9 mouse cellular contexts compared by ENCODE assay signal in genomic region chr2:164793236-164793635, GRCm38 (mm10). TPM values are rescaled to one million over a fixed set of nuclear protein-coding genes. Genes with fewer than 3 reads are reported as not detected.
DNase-seq lines count a peak whose midpoint lies in the region; ATAC-seq and TF ChIP-seq lines count a peak whose summit lies in the region.
"Had no signal": no experiment of that assay in that cellular context is flagged by ENCODE, and none has a peak within 500 bp of the region (broad histone marks: within the 10 kb centered on the region; RNA-seq: fewer than 3 reads in every experiment).

No protein-coding gene starts in this region.

- H3K9me3 ChIP-seq in hindbrain, embryonic 11.5 days (ENCODE audit: control insufficient read depth, low read length): no peaks in the 10 kb centered on the region
- H3K9me3 ChIP-seq in hindbrain, embryonic 12.5 days (replicated peaks): no peaks in the 10 kb centered on the region
- H3K9me3 ChIP-seq in G1E (replicated peaks): no peaks in the 10 kb centered on the region
- H3K9me3 ChIP-seq in heart, embryonic 10.5 days: no peaks in the 10 kb centered on the region
- H3K9me3 ChIP-seq: embryonic facial prominence, embryonic 12.5 days had no signal

- H3K9ac ChIP-seq in hindbrain, embryonic 11.5 days (ENCODE audit: low read depth, low read length): no peak overlapping the region
- no peak overlapping the region for H3K9ac ChIP-seq in hindbrain, embryonic 12.5 days
- H3K9ac ChIP-seq: embryonic facial prominence, embryonic 12.5 days had no signal

- no peak overlapping the region for H3K4me3 ChIP-seq in hindbrain, embryonic 11.5 days (ENCODE audit: low read depth, low read length)
- no peak overlapping the region for H3K4me3 ChIP-seq in hindbrain, embryonic 12.5 days
- no peak overlapping the region for H3K4me3 ChIP-seq in G1E (ENCODE audit: low read depth, low read length)
- no peak overlapping the region for H3K4me3 ChIP-seq in heart, embryonic 10.5 days
- no peak overlapping the region for H3K4me3 ChIP-seq in myocyte
- H3K4me3 ChIP-seq: embryonic facial prominence, embryonic 12.5 days had no signal

- whole genome bisulfite sequencing in hindbrain, embryonic 11.5 days: 83% methylated on average over 3 of the region's 3 CpGs
- 90% methylated on average over 3 of the region's 3 CpGs for WGBS in hindbrain, embryonic 12.5 days
- WGBS in heart, embryonic 10.5 days: 54% methylated on average over 3 of the region's 3 CpGs

- peaks cover 2% of the 10 kb centered on the region; the same call in 1 of the 2 replicates for H3K36me3 ChIP-seq in hindbrain, embryonic 11.5 days (ENCODE audit: control insufficient read depth, insufficient read depth, low read length)
- H3K36me3 ChIP-seq in hindbrain, embryonic 12.5 days: peaks cover 64% of the 10 kb centered on the region
- peaks cover 95% of the 10 kb centered on the region for H3K36me3 ChIP-seq in G1E (replicated peaks)
- H3K36me3 ChIP-seq in heart, embryonic 10.5 days: peaks cover 80% of the 10 kb centered on the region
- H3K36me3 ChIP-seq in myocyte (ENCODE audit: control insufficient read depth, insufficient read depth): peaks cover 30% of the 10 kb centered on the region

- TF ChIP-seq CTCF in G1E (IDR thresholded peaks at IDR 0.05; ENCODE audit: low read depth, low read length): peak; percentile 73

- H3K4me1 ChIP-seq in hindbrain, embryonic 11.5 days (replicated peaks; ENCODE audit: control insufficient read depth, insufficient read depth, low read length): no peaks in the 10 kb centered on the region
- peaks cover 3% of the 10 kb centered on the region; the same call in 1 of the 2 replicates for H3K4me1 ChIP-seq in hindbrain, embryonic 12.5 days
- peaks cover 24% of the 10 kb centered on the region for H3K4me1 ChIP-seq in G1E (ENCODE audit: insufficient read depth, low read depth, low read length)
- H3K4me1 ChIP-seq in heart, embryonic 10.5 days: peaks cover 30% of the 10 kb centered on the region
- H3K4me1 ChIP-seq: embryonic facial prominence, embryonic 12.5 days had no signal

- TF ChIP-seq POLR2A in myocyte (IDR thresholded peaks at IDR 0.05; ENCODE audit: insufficient read length, low read depth): no peak

- no peak overlapping the region for H3ac ChIP-seq in myocyte (ENCODE audit: control insufficient read depth, insufficient read length)

- ATAC-seq in hindbrain, embryonic 11.5 days (ENCODE audit: low FRiP score): no peak
- no peak for ATAC-seq in hindbrain, embryonic 12.5 days (ENCODE audit: low FRiP score)
- ATAC-seq in G1E (ENCODE audit: extremely low read depth, insufficient number of reproducible peaks, low FRiP score, poor library complexity, severe bottlenecking): no peak

- H3K4me2 ChIP-seq in hindbrain, embryonic 11.5 days (replicated peaks; ENCODE audit: low read depth, low read length): no peak overlapping the region
- no peak overlapping the region for H3K4me2 ChIP-seq in hindbrain, embryonic 12.5 days (replicated peaks)
- H3K4me2 ChIP-seq in myocyte (ENCODE audit: low read depth): no peak overlapping the region
- H3K4me2 ChIP-seq: embryonic facial prominence, embryonic 12.5 days had no signal

- H3K27ac ChIP-seq in hindbrain, embryonic 11.5 days (ENCODE audit: low read depth, low read length): no peak overlapping the region
- H3K27ac ChIP-seq in hindbrain, embryonic 12.5 days: no peak overlapping the region
- peak overlapping the region; percentile 77 for H3K27ac ChIP-seq in heart, embryonic 10.5 days
- H3K27ac ChIP-seq: embryonic facial prominence, embryonic 12.5 days had no signal

- H3K27me3 ChIP-seq in hindbrain, embryonic 11.5 days (ENCODE audit: control insufficient read depth, insufficient read depth, low read length): no peaks in the 10 kb centered on the region
- no peaks in the 10 kb centered on the region for H3K27me3 ChIP-seq in hindbrain, embryonic 12.5 days
- H3K27me3 ChIP-seq in G1E (ENCODE audit: insufficient read depth, low read length): no peaks in the 10 kb centered on the region
- H3K27me3 ChIP-seq in heart, embryonic 10.5 days (ENCODE audit: insufficient read depth, poor library complexity, severe bottlenecking): no peaks in the 10 kb centered on the region
- no peaks in the 10 kb centered on the region for H3K27me3 ChIP-seq in myocyte (ENCODE audit: control insufficient read depth, insufficient read depth, insufficient read length)
- H3K27me3 ChIP-seq: embryonic facial prominence, embryonic 12.5 days had no signal

- DNase-seq in hindbrain, embryonic 11.5 days (ENCODE audit: low spot score): peak; percentile 70
- DNase-seq in G1E (ENCODE audit: low spot score): peak; percentile 35
- DNase-seq in cerebellum, adult 18-20 months: peak; percentile 77 to 78
- no peak for DNase-seq in heart, embryonic 10.5 days (ENCODE audit: low spot score)
- peak; percentile 44 to 64 for DNase-seq in layer of hippocampus, postnatal 10 days (ENCODE audit: low spot score in 2 of 2)
- DNase-seq in thymus, postnatal 0 days (ENCODE audit: low spot score): peak; percentile 75

- no peaks in the 10 kb centered on the region for H3K79me2 ChIP-seq in myocyte (ENCODE audit: control insufficient read depth, insufficient read depth)

TF ChIP-seq in myocyte, 11 proteins besides CTCF, POLR2A, EP300 and RAD21:
- no peak for TF ChIP-seq SRF (IDR thresholded peaks at IDR 0.05; ENCODE audit: control insufficient read depth, insufficient read length, low read depth)
- no peak for TF ChIP-seq REST (IDR thresholded peaks at IDR 0.05; ENCODE audit: insufficient read depth, insufficient read length)
- no peak for TF ChIP-seq USF1 (IDR thresholded peaks at IDR 0.05; ENCODE audit: low read depth)
- peak; percentile 43 for TF ChIP-seq POLR2AphosphoS2 (IDR thresholded peaks at IDR 0.05; ENCODE audit: insufficient read length, low read depth)
- TF ChIP-seq E2F4 (IDR thresholded peaks at IDR 0.05; ENCODE audit: insufficient read depth): no peak
- no peak for TF ChIP-seq CEBPB (IDR thresholded peaks at IDR 0.05; ENCODE audit: insufficient read depth, poor library complexity, severe bottlenecking)
- no peak for TF ChIP-seq MYOG (IDR thresholded peaks at IDR 0.05; ENCODE audit: control insufficient read depth in 1 of 3, insufficient read depth in 1 of 3, insufficient read length in 2 of 3, low read depth in 2 of 3)
- TF ChIP-seq TCF3 (IDR thresholded peaks at IDR 0.05; ENCODE audit: insufficient read length, low read depth): no peak

RNA-seq across cellular contexts. Expression of gene Snx21, which starts 7.6 kb away (rescaled TPM):
- polyA plus RNA-seq in hindbrain, embryonic 11.5 days (2014; fragmentation: Nextera tagmentation; extraction: Ambion mirVana): 8.6 and 11.6 TPM in 2 replicates
- polyA plus RNA-seq in hindbrain, embryonic 12.5 days (2016; fragmentation: Nextera tagmentation; extraction: Ambion mirVana): 15.0 and 15.7 TPM in 2 replicates
- total RNA-seq in G1E (2014; fragmentation: Nextera tagmentation): 4.7 and 6.8 TPM in 2 replicates
- 1.3 and 1.7 TPM in 2 replicates for total RNA-seq in G1E (2017)
- 3.5 and 5.0 TPM in 2 replicates for polyA plus RNA-seq in G1E (2012)
- polyA plus RNA-seq in heart, embryonic 10.5 days (2016; fragmentation: Nextera tagmentation; extraction: Ambion mirVana): 19.1 and 29.5 TPM in 2 replicates
- 10 to 100 TPM; 41.3 to 43.6 TPM for total RNA-seq in layer of hippocampus, postnatal 10 days (2021)
- 29.5 TPM for polyA plus RNA-seq in myocyte (2012; fragmentation: generic; extraction: Trizol)
- polyA plus RNA-seq in thymus, postnatal 0 days (2015; fragmentation: Nextera tagmentation; extraction: Ambion mirVana): 7.0 and 7.7 TPM in 2 replicates

RNA-seq across cellular contexts. Expression of gene Acot8, which starts 11.4 kb away (rescaled TPM):
- 11.9 and 12.8 TPM in 2 replicates for polyA plus RNA-seq in hindbrain, embryonic 11.5 days (2014; fragmentation: Nextera tagmentation; extraction: Ambion mirVana)
- polyA plus RNA-seq in hindbrain, embryonic 12.5 days (2016; fragmentation: Nextera tagmentation; extraction: Ambion mirVana): 15.3 and 17.0 TPM in 2 replicates
- total RNA-seq in G1E (2014; fragmentation: Nextera tagmentation): 12.9 and 16.6 TPM in 2 replicates
- 20.8 and 24.0 TPM in 2 replicates for total RNA-seq in G1E (2017)
- 45.4 and 51.6 TPM in 2 replicates for polyA plus RNA-seq in G1E (2012)
- polyA plus RNA-seq in heart, embryonic 10.5 days (2016; fragmentation: Nextera tagmentation; extraction: Ambion mirVana): 17.8 and 21.5 TPM in 2 replicates
- total RNA-seq in layer of hippocampus, postnatal 10 days (2021): 10 to 100 TPM; 24.1 to 28.6 TPM
- 24.5 TPM for polyA plus RNA-seq in myocyte (2012; fragmentation: generic; extraction: Trizol)
- 30.0 and 31.1 TPM in 2 replicates for polyA plus RNA-seq in thymus, postnatal 0 days (2015; fragmentation: Nextera tagmentation; extraction: Ambion mirVana)

RNA-seq across cellular contexts. Expression of gene Zswim3, which starts 11.7 kb away (rescaled TPM):
- polyA plus RNA-seq in hindbrain, embryonic 11.5 days (2014; fragmentation: Nextera tagmentation; extraction: Ambion mirVana): 13.3 and 13.7 TPM in 2 replicates
- polyA plus RNA-seq in hindbrain, embryonic 12.5 days (2016; fragmentation: Nextera tagmentation; extraction: Ambion mirVana): 11.9 and 12.2 TPM in 2 replicates
- 7.1 and 10.2 TPM in 2 replicates for total RNA-seq in G1E (2014; fragmentation: Nextera tagmentation)
- total RNA-seq in G1E (2017): 4.2 and 5.3 TPM in 2 replicates
- 1.1 and 1.2 TPM in 2 replicates for polyA plus RNA-seq in G1E (2012)
- 7.7 and 9.7 TPM in 2 replicates for polyA plus RNA-seq in heart, embryonic 10.5 days (2016; fragmentation: Nextera tagmentation; extraction: Ambion mirVana)
- 1 to 10 TPM; 8.9 to 9.4 TPM for total RNA-seq in layer of hippocampus, postnatal 10 days (2021)
- polyA plus RNA-seq in myocyte (2012; fragmentation: generic; extraction: Trizol): 3.3 TPM
- polyA plus RNA-seq in thymus, postnatal 0 days (2015; fragmentation: Nextera tagmentation; extraction: Ambion mirVana): 7.1 TPM in 2 replicates

RNA-seq across cellular contexts. Expression of gene Tnnc2, which starts 13.5 kb away (rescaled TPM):
- polyA plus RNA-seq in hindbrain, embryonic 11.5 days (2014; fragmentation: Nextera tagmentation; extraction: Ambion mirVana): 4.8 and 7.1 TPM in 2 replicates
- polyA plus RNA-seq in hindbrain, embryonic 12.5 days (2016; fragmentation: Nextera tagmentation; extraction: Ambion mirVana): 4.9 and 31.3 TPM in 2 replicates
- total RNA-seq in G1E (2014; fragmentation: Nextera tagmentation) (not detected in 2 replicates), G1E (2017) (not detected in 2 replicates)
- polyA plus RNA-seq in G1E (2012) (not detected in 2 replicates), myocyte (2012; fragmentation: generic; extraction: Trizol) (3,985 TPM)
- polyA plus RNA-seq in heart, embryonic 10.5 days (2016; fragmentation: Nextera tagmentation; extraction: Ambion mirVana): 0.67 TPM in 1 of 2 replicates, not detected in the other
- total RNA-seq in layer of hippocampus, postnatal 10 days (2021): not detected
- polyA plus RNA-seq in thymus, postnatal 0 days (2015; fragmentation: Nextera tagmentation; extraction: Ambion mirVana): 5.8 and 10.7 TPM in 2 replicates

RNA-seq across cellular contexts. Expression of gene Ube2c, which starts 23.5 kb away (rescaled TPM):
- 498 and 520 TPM in 2 replicates for polyA plus RNA-seq in hindbrain, embryonic 11.5 days (2014; fragmentation: Nextera tagmentation; extraction: Ambion mirVana)
- 296 and 341 TPM in 2 replicates for polyA plus RNA-seq in hindbrain, embryonic 12.5 days (2016; fragmentation: Nextera tagmentation; extraction: Ambion mirVana)
- total RNA-seq in G1E (2014; fragmentation: Nextera tagmentation) (351 and 411 TPM in 2 replicates), G1E (2017) (127 and 135 TPM in 2 replicates)
- polyA plus RNA-seq in G1E (2012) (102 and 111 TPM in 2 replicates), myocyte (2012; fragmentation: generic; extraction: Trizol) (103 TPM)
- polyA plus RNA-seq in heart, embryonic 10.5 days (2016; fragmentation: Nextera tagmentation; extraction: Ambion mirVana): 496 and 550 TPM in 2 replicates
- 1 to 10 TPM; 6.9 to 8.3 TPM for total RNA-seq in layer of hippocampus, postnatal 10 days (2021)
- 379 and 497 TPM in 2 replicates for polyA plus RNA-seq in thymus, postnatal 0 days (2015; fragmentation: Nextera tagmentation; extraction: Ambion mirVana)
